Mouse (Mus musculus): Measurements from ENCODE around the gene Gm28168.
"Not testable (repeated sequence)": the region's sequence is repeated elsewhere in the genome, so short reads cannot be mapped to it uniquely, and the experiment has no call there.

Gm28168 gene

GRCm38 (mm10) chr1:117927715-117928114 is at the start of gene Gm28168:
TSS of gene Gm28168 (plus strand) at chr1:117928015.
- DNase-seq (ENCODE audit: low read depth), result not testable (repeated sequence)

GRCm38 (mm10) chr1:117965639-117966038 is 37.8 kb downstream of the Gm28168 start, which contains the start of gene Gm7145:
TSS of gene Gm7145 (plus strand) at chr1:117965939.
- no peak for DNase-seq (ENCODE audit: low read depth)
